Mouse (Mus musculus): ENCODE measurements around the gene Pfdn4.

DNA sequence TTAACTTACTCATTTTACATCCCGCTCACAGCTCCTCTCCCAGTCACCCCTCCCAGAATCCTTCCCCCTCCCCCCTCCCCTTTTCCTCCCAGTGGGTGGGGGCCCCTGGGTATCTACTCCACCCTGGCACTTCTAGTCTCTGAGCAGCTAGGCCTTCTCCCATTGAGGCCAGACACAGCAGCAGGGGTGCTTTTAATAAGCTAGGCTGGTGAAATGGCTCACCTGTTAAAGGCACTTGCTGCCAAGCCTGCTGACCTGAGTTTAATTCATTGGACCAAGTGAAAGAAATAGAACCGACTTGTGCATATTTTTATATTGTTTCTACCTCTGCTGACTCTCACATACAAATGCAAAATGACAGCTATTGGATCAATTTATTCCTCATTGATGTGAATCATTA is 52.9 kb downstream of the Pfdn4 start:
- no peak for TF ChIP-seq CTCF (IDR thresholded peaks at IDR 0.05; ENCODE audit: borderline replicate concordance, insufficient read depth, low read length)
- TF ChIP-seq POLR2A (IDR thresholded peaks at IDR 0.05; ENCODE audit: low read depth, low read length), result no peak

All from embryonic fibroblast, embryonic 13.5 days (primary cell).